Mouse (Mus musculus): ENCODE results near the gene Plk4. TPM values are rescaled to one million over a fixed set of nuclear protein-coding genes. Genes with fewer than 3 reads are reported as not detected.
A peak's percentile ranks its signal among the peaks of the same experiment; 100 is the strongest.
"Not testable (repeated sequence)": the region's sequence is repeated elsewhere in the genome, so short reads cannot be mapped to it uniquely, and the experiment has no call there.

The Plk4 gene
- 1 to 10 TPM; 2.4 to 3.8 TPM for total RNA-seq (2021)
- long read RNA-seq, partial matches to known transcripts = 0 of 6 reads
- long read RNA-seq, other reads (novel, unspliced or antisense) = 5 of 6 reads

GRCm38 (mm10) chr3:40799530-40800372, at the start of gene Plk4:
Gene Plk4 (plus strand): TSS chr3:40800019.
- DNase-seq (ENCODE audit: low spot score in 2 of 2) = peak; percentile 90 to 97

DNA sequence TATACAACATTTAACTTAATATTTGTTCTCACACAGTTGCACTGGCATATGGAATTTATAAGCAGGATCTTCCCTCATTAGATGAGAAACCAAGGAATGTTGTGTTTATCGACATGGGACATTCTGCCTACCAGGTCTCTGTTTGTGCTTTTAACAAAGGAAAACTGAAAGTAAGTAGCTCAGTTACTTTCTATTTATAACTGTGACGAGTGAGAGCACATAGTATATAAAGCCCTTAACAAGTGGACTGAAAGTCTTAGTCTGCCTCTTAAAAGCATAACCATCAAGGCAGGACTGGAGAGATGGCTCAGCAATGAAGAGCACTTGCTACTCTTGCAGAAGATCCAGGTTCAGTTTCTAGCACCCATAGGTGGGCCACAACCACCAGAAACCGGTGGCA, 39.1 kb upstream of the Plk4 start:
- DNase-seq (ENCODE audit: low spot score in 2 of 2) = no peak

DNA sequence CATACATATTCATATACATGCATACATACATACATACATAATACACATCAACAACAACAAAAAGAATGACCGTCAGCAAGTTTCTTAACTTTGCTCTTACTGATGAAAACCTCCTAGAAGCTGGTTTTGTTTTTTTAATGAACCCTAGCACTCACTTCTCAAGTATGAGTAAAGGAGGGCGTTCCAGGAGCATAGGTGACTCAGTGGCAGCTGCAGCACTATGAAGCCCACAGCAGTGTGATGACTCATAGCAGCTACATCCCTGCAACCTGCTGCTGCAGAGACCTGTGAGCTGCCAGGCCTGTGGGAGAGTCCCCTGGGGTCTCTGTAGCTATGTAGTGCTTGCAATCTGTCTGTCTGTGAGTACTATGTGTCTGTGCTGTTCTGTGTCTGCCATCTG, 38.5 kb upstream of the Plk4 start:
- DNase-seq (ENCODE audit: low spot score in 2 of 2) = no peak

DNA sequence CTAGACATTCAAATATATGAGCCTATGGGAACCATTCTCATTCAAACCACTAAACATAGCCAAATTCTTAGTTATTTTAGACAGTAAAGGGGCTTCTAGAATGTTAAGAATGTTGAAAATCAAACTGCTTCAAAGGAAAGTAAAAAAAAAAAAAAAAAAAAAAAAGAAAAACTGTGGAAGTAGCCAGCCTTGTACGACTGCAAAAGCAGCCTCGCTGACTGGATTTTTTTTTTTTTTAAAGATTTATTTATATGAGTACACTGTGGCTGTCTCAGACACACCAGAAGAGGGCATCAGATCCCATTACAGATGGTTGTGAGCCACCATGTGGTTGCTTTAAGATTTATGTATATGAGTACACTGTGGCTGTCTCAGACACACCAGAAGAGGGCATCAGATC, 6.0 kb upstream of the Plk4 start:
- no peak for DNase-seq (ENCODE audit: low spot score in 2 of 2)

- DNase-seq (ENCODE audit: low spot score in 2 of 2) = no peak
These were observed 1.8 kb upstream of the Plk4 start for GRCm38 (mm10) chr3:40798054-40798453.

DNA sequence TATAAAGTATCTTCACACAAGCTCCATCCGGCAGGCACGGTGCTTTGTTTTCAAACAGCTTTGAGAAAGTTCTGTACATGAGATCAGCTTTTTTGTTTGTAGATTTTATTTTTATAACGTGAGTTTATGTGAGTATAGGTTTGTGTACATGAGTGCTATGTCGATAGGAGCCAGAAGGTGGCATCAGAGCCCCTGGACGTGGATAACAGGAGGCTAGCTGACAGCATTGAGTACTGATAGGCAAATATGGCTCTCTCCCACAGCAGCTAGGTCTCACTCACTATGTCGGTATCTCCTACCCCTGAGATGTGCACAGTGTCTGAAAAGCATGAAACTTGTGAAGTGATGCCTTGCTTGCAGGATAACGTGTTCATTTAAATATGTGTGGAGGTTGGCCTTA, 1.3 kb upstream of the Plk4 start:
- peak in 1 of 2 experiments; percentile 61 for DNase-seq (ENCODE audit: low spot score in 2 of 2)

- DNase-seq (ENCODE audit: low spot score in 2 of 2) = no peak
These were observed 579 bp downstream of the Plk4 start for GRCm38 (mm10) chr3:40800373-40800823.

DNA sequence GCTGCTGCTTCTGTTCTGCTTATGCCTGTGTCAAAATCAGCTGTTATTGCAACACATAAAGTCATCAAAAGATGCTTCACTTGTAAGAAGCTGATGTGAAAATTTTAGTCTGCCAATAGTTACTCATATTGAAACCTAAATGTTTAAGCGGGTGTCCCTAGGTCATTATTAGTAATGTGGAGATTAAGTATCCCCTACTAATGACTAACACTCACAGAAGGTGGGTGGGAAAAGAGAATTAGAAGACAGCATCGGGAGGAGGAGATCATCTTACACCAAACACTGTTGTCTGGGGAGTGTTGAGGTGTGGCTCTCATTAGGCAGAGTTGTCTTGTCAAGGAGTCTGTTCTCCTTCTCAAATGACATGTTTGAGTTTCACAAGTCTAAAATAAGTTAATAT, 7.1 kb downstream of the Plk4 start:
- DNase-seq (ENCODE audit: low spot score in 2 of 2) = no peak

- no peak for DNase-seq (ENCODE audit: low spot score in 2 of 2)
These were observed 8.9 kb downstream of the Plk4 start for GRCm38 (mm10) chr3:40808686-40809085.

GRCm38 (mm10) chr3:40809894-40810293, 10.1 kb downstream of the Plk4 start:
- no peak for DNase-seq (ENCODE audit: low spot score in 2 of 2)

- no peak for DNase-seq (ENCODE audit: low spot score in 2 of 2)
These were observed 13.5 kb downstream of the Plk4 start for GRCm38 (mm10) chr3:40813275-40813674.

- DNase-seq (ENCODE audit: low spot score in 2 of 2) = peak in 1 of 2 experiments; percentile 16
These were observed 45.7 kb downstream of the Plk4 start for GRCm38 (mm10) chr3:40845521-40845920.

DNA sequence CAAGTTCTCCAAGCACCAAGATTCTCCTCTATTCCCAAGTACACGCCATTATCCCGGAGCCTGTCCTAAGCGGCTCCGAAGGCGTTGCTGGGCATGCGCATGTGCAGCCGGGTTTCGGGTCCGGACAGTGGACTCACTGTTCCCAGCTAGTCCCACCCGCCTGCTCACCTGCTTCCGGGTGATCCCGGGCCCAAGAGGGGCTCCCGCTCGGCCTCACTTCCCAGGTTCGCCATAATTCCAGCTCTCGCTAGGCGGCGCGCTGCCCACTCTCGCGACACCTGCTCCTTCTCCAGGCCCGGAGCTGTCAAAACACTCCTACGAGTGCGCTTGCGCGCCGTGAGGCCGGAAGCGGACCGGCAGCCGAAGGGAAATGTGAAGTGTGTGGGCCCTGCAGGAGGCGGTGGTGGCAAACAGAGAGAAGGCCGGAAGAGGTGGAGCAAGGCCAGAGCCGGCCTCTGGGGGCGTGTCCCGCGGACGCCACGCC, 46.7 kb downstream of the Plk4 start, which contains the start of gene Mfsd8:
Gene Mfsd8 (minus strand): TSS at position 414 of the 484 bp plus-strand sequence.
- peak; percentile 94 to 96 for DNase-seq (ENCODE audit: low spot score in 2 of 2)

GRCm38 (mm10) chr3:40846957-40847017, 47.0 kb downstream of the Plk4 start, which contains the start of gene Abhd18:
Gene Abhd18 (plus strand): TSS chr3:40846970.
- DNase-seq (ENCODE audit: low spot score in 2 of 2) = not testable (repeated sequence)

GRCm38 (mm10) chr3:40847018-40847417, 47.2 kb downstream of the Plk4 start:
- DNase-seq (ENCODE audit: low spot score in 2 of 2) = peak; percentile 19 to 57

DNA sequence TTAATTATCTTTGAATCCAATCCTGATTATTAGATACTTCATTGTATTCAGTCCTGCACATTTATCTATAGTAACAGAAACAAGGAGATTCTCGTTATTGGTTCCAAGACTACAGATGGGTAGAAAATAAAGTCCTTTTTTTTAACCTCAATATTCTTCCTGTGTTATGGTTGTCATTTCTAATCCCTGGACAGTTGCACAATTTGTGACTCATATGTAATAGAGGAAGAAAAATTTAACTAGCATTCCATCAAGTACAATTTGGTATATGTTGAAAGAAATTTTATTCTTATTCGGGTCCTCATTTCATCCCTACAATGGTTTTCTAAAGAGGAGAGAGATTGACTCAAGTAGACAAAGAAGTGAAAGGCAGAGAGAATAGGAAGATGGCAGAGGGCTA, 48.1 kb downstream of the Plk4 start:
- DNase-seq (ENCODE audit: low spot score in 2 of 2) = not testable (repeated sequence)

GRCm38 (mm10) chr3:40853123-40853738, 53.4 kb downstream of the Plk4 start:
- DNase-seq (ENCODE audit: low spot score in 2 of 2) = not testable (repeated sequence)

Other genes with a start within 250 kb of the Plk4 start
- gene Slc25a31, start 91.2 kb upstream of the Plk4 start, total RNA-seq (2021) = not detected
- gene Hspa4l, start 55.5 kb upstream of the Plk4 start, total RNA-seq (2021) = 100 to 1,000 TPM; 158 to 170 TPM
- 10 to 100 TPM; 16.9 to 20.1 TPM for gene Mfsd8, start 46.9 kb downstream of the Plk4 start, total RNA-seq (2021)
- 10 to 100 TPM; 10.2 to 12.4 TPM for gene Abhd18, start 47.0 kb downstream of the Plk4 start, total RNA-seq (2021)
- gene 1700034I23Rik, start 102.5 kb downstream of the Plk4 start, total RNA-seq (2021) = under 1 TPM in 1 of 2 experiments, not detected in 1; 0.25 TPM
- gene Larp1b, start 149.8 kb downstream of the Plk4 start, total RNA-seq (2021) = 10 to 100 TPM; 14.2 to 15.2 TPM